Mouse (Mus musculus) midbrain, embryonic 15.5 days (tissue): ENCODE data around the gene Zar1. TPM values are rescaled to one million over a fixed set of nuclear protein-coding genes. Genes with fewer than 3 reads are reported as not detected.
"Not testable (repeated sequence)": the region's sequence is repeated elsewhere in the genome, so short reads cannot be mapped to it uniquely, and the experiment has no call there.

Experiments
- ATAC-seq: fragments of 200-750 bp; cut with Nextera tagmentation; replicated peaks from 2 replicates; pipeline ENCODE4 v1.8.0; 2017; ENCODE audit warnings: moderate TSS enrichment
- H3K27ac ChIP-seq: fragments of 300-500 bp; sonication (generic); 2 replicates; pipeline ENCODE4 v1.5.1; 2015; ENCODE audit warnings: mild to moderate bottlenecking, inconsistent platforms
- H3K27me3 ChIP-seq: fragments of 300-500 bp; sonication (generic); replicated peaks from 2 replicates; pipeline ENCODE4 v1.6.1; 2015; ENCODE audit warnings: inconsistent platforms
- H3K36me3 ChIP-seq: fragments of 300-500 bp; sonication (generic); replicated peaks from 2 replicates; pipeline ENCODE4 v1.6.1; 2015; ENCODE audit warnings: inconsistent platforms
- H3K4me1 ChIP-seq: fragments of 300-500 bp; sonication (generic); 2 replicates; pipeline ENCODE4 v1.6.1; 2015; ENCODE audit warnings: inconsistent platforms
- H3K4me2 ChIP-seq: fragments of 300-500 bp; sonication (generic); 2 replicates; pipeline ENCODE4 v1.6.1; 2015; ENCODE audit warnings: inconsistent platforms, mild to moderate bottlenecking, moderate library complexity
- H3K4me3 ChIP-seq: fragments of 300-500 bp; sonication (generic); 2 replicates; pipeline ENCODE4 v1.5.1; 2015; ENCODE audit warnings: mild to moderate bottlenecking, inconsistent platforms
- H3K9ac ChIP-seq: fragments of 300-500 bp; sonication (generic); 2 replicates; pipeline ENCODE4 v1.6.1; 2015; ENCODE audit warnings: mild to moderate bottlenecking, inconsistent platforms
- H3K9me3 ChIP-seq: fragments of 300-500 bp; sonication (generic); 2 replicates; pipeline ENCODE4 v1.6.1; 2016; ENCODE audit warnings: inconsistent platforms
- WGBS: fragments of 180-500 bp; shearing (Covaris S2); methylation state at CpG from one replicate; pipeline ENCODE4 v1.1.7; 2015; ENCODE audit warnings: mixed read lengths; 5-methylcytosine and 5-hydroxymethylcytosine counted together
- polyA plus RNA-seq: library from polyadenylated mRNA; unstranded; fragments of >200 nt; fragmentation: Nextera tagmentation; extraction: Ambion mirVana; gene quantifications from 2 replicates; pipeline ENCODE4 v1.2.1, GENCODE M21; 2015

Gene Zar1
- polyA plus RNA-seq: 3.0 and 3.1 TPM in 2 replicates

DNA sequence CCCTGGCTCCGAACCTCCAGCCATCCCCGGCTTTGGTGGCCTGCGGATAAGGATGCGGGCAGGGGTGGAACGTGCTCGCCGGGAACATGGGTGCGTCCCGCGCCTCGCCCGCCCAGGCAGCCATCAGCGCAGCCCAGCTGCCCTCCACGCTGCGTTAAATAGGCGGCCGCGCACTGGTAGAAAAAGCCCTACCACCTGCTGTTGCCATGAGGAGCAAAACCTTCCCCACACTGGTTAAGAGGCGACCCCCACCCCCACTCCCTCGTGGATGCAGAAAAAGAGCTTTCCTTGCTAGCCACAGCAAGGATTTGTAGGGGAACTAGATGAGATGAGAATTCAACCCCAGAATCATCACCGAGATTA lies at the start of gene Zar1:
Gene Zar1, minus strand, starts transcription at position 285 of the 363 bp plus-strand sequence.
- ATAC-seq: peak; percentile 77

DNA sequence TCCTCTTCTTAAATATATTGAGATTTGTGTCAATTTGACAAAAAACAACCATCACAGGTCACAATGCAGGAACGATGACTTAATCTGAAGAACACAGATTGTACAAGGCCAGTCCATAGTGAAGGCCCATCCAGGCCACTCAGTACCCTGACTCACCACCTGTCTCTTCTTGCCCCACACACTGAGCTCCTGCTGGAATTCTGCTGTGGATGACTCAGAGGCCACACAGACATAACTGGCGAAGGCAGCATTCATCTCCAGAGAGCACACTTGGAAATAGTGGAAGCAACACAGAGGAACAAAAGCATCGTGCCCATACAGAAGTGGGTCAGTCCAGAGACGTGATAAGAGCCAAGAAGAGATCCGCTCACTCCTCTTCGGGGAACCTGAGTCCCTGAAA lies 49.0 kb upstream of the Zar1 start:
- Histone ChIP-seq H3K9ac (no peak overlapping the region), H3K27me3 (no peaks in the 10 kb centered on the region), H3K27ac (no peak overlapping the region), H3K9me3 (no peaks in the 10 kb centered on the region), H3K36me3 (no peaks in the 10 kb centered on the region), H3K4me2 (no peak overlapping the region), H3K4me1 (no peaks in the 10 kb centered on the region), H3K4me3 (no peak overlapping the region)
- no peak for ATAC-seq
- 91% methylated on average over 6 of the region's 6 CpGs for WGBS

More for the DNA sequence above, at the start of gene Zar1:
- Histone ChIP-seq H3K4me3 (peak within 1 kb of the TSS; percentile 45), H3K4me2 (peak within 1 kb of the TSS; percentile 77), H3K9ac (peak within 1 kb of the TSS; percentile 41)
- H3K27ac ChIP-seq, H3K36me3 ChIP-seq, H3K9me3 ChIP-seq, H3K4me1 ChIP-seq, H3K27me3 ChIP-seq: not testable (repeated sequence)
- 6% methylated on average over 21 of the region's 21 CpGs for WGBS

GRCm38 (mm10) chr5:72621022-72621421 lies 40.0 kb upstream of the Zar1 start:
- H3K9me3 ChIP-seq: no peaks in the 10 kb centered on the region

GRCm38 (mm10) chr5:72617413-72617812 lies 36.4 kb upstream of the Zar1 start:
- no peaks in the 10 kb centered on the region for H3K4me1 ChIP-seq
- H3K27me3 ChIP-seq: no peaks in the 10 kb centered on the region
- 80% methylated on average over 4 of the region's 4 CpGs for WGBS
- no peak for ATAC-seq
- H3K4me3 ChIP-seq: no peak overlapping the region
- H3K27ac ChIP-seq: no peak overlapping the region
- no peaks in the 10 kb centered on the region for H3K9me3 ChIP-seq
- H3K4me2 ChIP-seq: no peak overlapping the region
- no peak overlapping the region for H3K9ac ChIP-seq
- H3K36me3 ChIP-seq: no peaks in the 10 kb centered on the region

More at GRCm38 (mm10) chr5:72621022-72621421, 40.0 kb upstream of the Zar1 start:
- Histone ChIP-seq H3K36me3 (no peaks in the 10 kb centered on the region), H3K4me2 (no peak overlapping the region), H3K27ac (no peak overlapping the region), H3K9ac (no peak overlapping the region), H3K4me3 (no peak overlapping the region), H3K4me1 (no peaks in the 10 kb centered on the region), H3K27me3 (no peaks in the 10 kb centered on the region)
- WGBS: 93% methylated on average over 1 of the region's 1 CpGs
- ATAC-seq: no peak

DNA sequence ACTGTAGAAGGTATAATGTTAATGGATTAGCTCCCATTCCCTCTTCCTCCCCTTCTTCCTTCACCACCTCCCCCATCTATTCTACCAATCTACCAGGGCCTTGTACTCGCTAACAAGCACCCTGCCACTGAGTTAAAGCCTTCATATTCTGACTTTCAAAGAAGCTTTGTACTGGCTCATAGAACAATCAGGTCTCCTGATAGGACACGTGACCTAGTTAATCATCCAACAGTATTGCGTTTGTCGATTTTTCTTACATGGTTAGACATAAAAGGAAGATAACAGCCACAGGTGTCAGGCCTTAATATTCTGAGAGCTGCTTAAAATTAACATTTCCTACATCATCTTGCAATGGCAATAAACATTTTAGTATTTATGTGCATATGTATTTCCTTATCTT lies 22.1 kb upstream of the Zar1 start:
- no peak overlapping the region for H3K4me2 ChIP-seq
- no peak overlapping the region for H3K27ac ChIP-seq
- no peaks in the 10 kb centered on the region for H3K4me1 ChIP-seq
- H3K9me3 ChIP-seq: no peaks in the 10 kb centered on the region
- H3K4me3 ChIP-seq: no peak overlapping the region
- ATAC-seq: no peak
- H3K9ac ChIP-seq: no peak overlapping the region
- no peaks in the 10 kb centered on the region for H3K27me3 ChIP-seq
- 87% methylated on average over 4 of the region's 4 CpGs for WGBS
- no peaks in the 10 kb centered on the region for H3K36me3 ChIP-seq

DNA sequence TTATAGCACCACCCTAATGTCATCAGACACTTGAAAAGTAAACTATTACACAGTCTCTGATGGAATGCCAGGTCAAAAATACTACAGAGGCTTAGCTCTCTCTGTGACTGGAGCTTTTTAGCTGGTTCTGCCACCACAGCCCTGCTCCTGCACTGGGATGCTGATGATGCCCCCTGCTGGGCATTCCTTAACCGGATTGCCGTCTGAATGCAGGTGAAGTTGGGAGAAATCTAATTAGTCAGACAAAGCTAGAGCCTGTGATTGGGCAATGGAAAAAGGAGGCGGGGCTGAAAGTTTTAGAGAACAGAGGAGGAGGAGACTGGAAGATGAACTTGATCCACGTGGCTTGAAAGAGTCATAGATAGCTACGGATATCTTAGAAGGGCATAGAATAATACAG lies 20.0 kb upstream of the Zar1 start:
- Histone ChIP-seq H3K9me3 (no peaks in the 10 kb centered on the region), H3K4me2 (no peak overlapping the region), H3K4me3 (no peak overlapping the region), H3K4me1 (no peaks in the 10 kb centered on the region), H3K36me3 (no peaks in the 10 kb centered on the region), H3K27me3 (no peaks in the 10 kb centered on the region), H3K27ac (no peak overlapping the region), H3K9ac (no peak overlapping the region)
- ATAC-seq: no peak
- WGBS: 12% methylated on average over 5 of the region's 5 CpGs

GRCm38 (mm10) chr5:72587192-72587681 lies 6.2 kb upstream of the Zar1 start, which contains the start of gene Gm5868:
TSS of gene Gm5868 (minus strand) at chr5:72587551.
- 1% methylated on average over 38 of the region's 38 CpGs for WGBS
- Histone ChIP-seq H3K27ac (no peak within 1 kb of the TSS), H3K27me3 (no peaks in the 10 kb centered on the region), H3K9ac (peak within 1 kb of the TSS; percentile 26), H3K36me3 (no peaks in the 10 kb centered on the region), H3K4me2 (peak within 1 kb of the TSS; percentile 68), H3K9me3 (no peaks in the 10 kb centered on the region), H3K4me1 (0 out of 2 replicates have a peak, but pooled peaks cover 6% of the 10 kb centered on the region), H3K4me3 (peak within 1 kb of the TSS; percentile 42)
- peak; percentile 89 for ATAC-seq

- not testable (repeated sequence) for H3K36me3 ChIP-seq, H3K4me1 ChIP-seq, H3K27me3 ChIP-seq, H3K9me3 ChIP-seq, H3K27ac ChIP-seq
- peak; percentile 81 for ATAC-seq
- Histone ChIP-seq H3K4me3 (peak overlapping the region; percentile 42), H3K4me2 (peak overlapping the region; percentile 68), H3K9ac (peak overlapping the region; percentile 26; the same call in 1 of the 2 replicates)
- 48% methylated on average over 25 of the region's 25 CpGs for WGBS
Observed at GRCm38 (mm10) chr5:72586667-72587191, 5.7 kb upstream of the Zar1 start.

DNA sequence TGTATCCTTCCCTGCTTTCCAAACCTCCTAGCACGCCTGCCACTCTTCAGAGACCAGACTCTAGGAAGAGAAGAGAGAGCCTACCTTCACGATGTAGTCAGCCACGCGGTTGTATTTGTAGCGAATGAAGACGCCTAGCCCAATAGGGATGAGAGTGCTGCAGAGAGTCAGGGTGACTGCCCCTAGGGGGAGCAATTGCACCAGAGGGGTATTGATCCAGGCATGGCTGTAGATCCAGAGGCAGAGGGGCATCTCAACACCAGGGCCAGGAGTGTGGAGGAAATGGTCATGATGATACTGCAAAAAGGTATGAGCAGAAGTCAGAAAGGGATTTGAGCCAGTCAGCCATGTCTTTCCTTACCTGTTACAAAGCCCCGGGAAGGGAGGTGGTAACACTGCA lies 5.1 kb upstream of the Zar1 start:
- not testable (repeated sequence) for H3K4me2 ChIP-seq, H3K36me3 ChIP-seq, H3K4me1 ChIP-seq, H3K27me3 ChIP-seq, H3K9ac ChIP-seq, H3K27ac ChIP-seq, H3K4me3 ChIP-seq, H3K9me3 ChIP-seq
- peak; percentile 10; the same call in 1 of the 2 replicates for ATAC-seq
- 53% methylated on average over 7 of the region's 7 CpGs for WGBS

- 4% methylated on average over 63 of the region's 73 CpGs for whole genome bisulfite sequencing
- not testable (repeated sequence) for H3K27me3 ChIP-seq, H3K9me3 ChIP-seq, H3K27ac ChIP-seq, H3K36me3 ChIP-seq, H3K4me1 ChIP-seq
- peak overlapping the region; percentile 77 for H3K4me2 ChIP-seq
- H3K4me3 ChIP-seq: peak overlapping the region; percentile 45
- peak; percentile 87 for ATAC-seq
- peak overlapping the region; percentile 41 for H3K9ac ChIP-seq
Observed at GRCm38 (mm10) chr5:72580088-72580969, 725 bp downstream of the Zar1 start.

DNA sequence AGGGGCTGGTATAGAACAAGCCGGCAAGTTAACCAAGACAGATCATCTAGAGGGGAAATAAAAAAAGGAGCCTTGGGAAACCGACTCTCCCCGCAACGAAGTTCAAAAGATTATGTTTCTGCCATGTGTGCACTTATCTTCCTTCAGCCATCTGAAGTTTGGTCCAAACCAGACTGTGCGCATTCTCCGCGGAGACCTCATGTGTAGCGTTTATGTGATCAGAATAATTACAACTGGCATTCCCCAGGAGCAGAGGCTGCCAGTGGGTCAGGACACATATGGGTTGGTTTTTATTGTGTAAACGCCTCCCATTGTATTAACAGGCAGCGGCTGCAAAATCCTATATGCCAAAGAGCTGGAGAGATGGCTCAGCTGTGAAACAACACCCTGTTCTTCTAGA lies 1.5 kb downstream of the Zar1 start:
- not testable (repeated sequence) for H3K9me3 ChIP-seq, H3K27me3 ChIP-seq, H3K4me2 ChIP-seq, H3K27ac ChIP-seq, H3K36me3 ChIP-seq, H3K9ac ChIP-seq, H3K4me3 ChIP-seq, H3K4me1 ChIP-seq, ATAC-seq
- WGBS: 23% methylated on average over 10 of the region's 10 CpGs

GRCm38 (mm10) chr5:72565621-72566020 lies 15.4 kb downstream of the Zar1 start:
- no peaks in the 10 kb centered on the region for H3K27me3 ChIP-seq
- no peak for ATAC-seq
- 94% methylated on average over 5 of the region's 5 CpGs for WGBS

More at GRCm38 (mm10) chr5:72565621-72566020, 15.4 kb downstream of the Zar1 start:
- Histone ChIP-seq H3K9me3 (no peaks in the 10 kb centered on the region), H3K9ac (no peak overlapping the region), H3K27ac (no peak overlapping the region), H3K4me2 (no peak overlapping the region), H3K4me3 (no peak overlapping the region), H3K4me1 (no peaks in the 10 kb centered on the region), H3K36me3 (no peaks in the 10 kb centered on the region)
